Mouse (Mus musculus): ENCODE results near the gene Mageb2. TPM values are rescaled to one million over a fixed set of nuclear protein-coding genes. Genes with fewer than 3 reads are reported as not detected.

Gene Mageb2
- polyA plus RNA-seq (2015; fragmentation: Illumina TruSeq; extraction: RNeasy Lipid Tissue Mini Kit (QIAGEN cat#74804); ENCODE audit: low read depth, low replicate concordance) = not detected

DNA sequence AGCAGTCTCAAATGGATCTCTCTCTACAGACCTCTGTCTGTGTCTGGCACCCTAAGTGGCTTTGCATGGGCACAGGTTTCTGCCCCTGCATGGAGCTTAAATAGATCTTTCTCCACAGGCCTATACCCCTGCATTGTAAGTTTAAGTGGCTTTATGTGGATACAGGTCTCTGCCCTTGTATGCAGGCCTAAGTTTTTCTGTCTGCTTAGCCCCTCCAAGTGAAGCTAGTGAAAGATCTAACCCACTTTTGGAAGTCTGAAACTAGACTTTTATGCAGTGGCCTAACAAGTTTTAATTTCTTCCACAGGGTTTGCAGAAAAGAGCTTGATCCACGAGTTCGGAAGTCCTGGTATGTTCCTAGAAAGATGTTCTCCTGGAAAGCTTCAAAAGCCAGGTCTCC, at the start of gene Mageb2:
TSS of gene Mageb2 (plus strand) at position 301 of the 400 bp plus-strand sequence.

Other genes with a start within 250 kb of the Mageb2 start
- not detected for gene Gm5072, start 60.8 kb downstream of the Mageb2 start, polyA plus RNA-seq (2015; fragmentation: Illumina TruSeq; extraction: RNeasy Lipid Tissue Mini Kit (QIAGEN cat#74804); ENCODE audit: low read depth, low replicate concordance)
- gene Gm8914, start 148.4 kb downstream of the Mageb2 start, polyA plus RNA-seq (2015; fragmentation: Illumina TruSeq; extraction: RNeasy Lipid Tissue Mini Kit (QIAGEN cat#74804); ENCODE audit: low read depth, low replicate concordance) = not detected
- gene 1700084M14Rik, start 244.2 kb downstream of the Mageb2 start, polyA plus RNA-seq (2015; fragmentation: Illumina TruSeq; extraction: RNeasy Lipid Tissue Mini Kit (QIAGEN cat#74804); ENCODE audit: low read depth, low replicate concordance) = not detected

All from brain, adult 10 weeks (tissue).